Mouse (Mus musculus): ENCODE results near the gene Tex35. TPM values are rescaled to one million over a fixed set of nuclear protein-coding genes. Genes with fewer than 3 reads are reported as not detected.

Tex35 gene
- not detected in 2 replicates for polyA plus RNA-seq (2014; fragmentation: Nextera tagmentation; extraction: Ambion mirVana)

- no peak within 1 kb of the TSS for H3K9ac ChIP-seq
- H3K4me2 ChIP-seq (replicated peaks): no peak within 1 kb of the TSS
- H3K9me3 ChIP-seq (ENCODE audit: control insufficient read depth, low read length): no peaks in the 10 kb centered on the region
- WGBS: 98% methylated on average over 4 of the region's 4 CpGs
- H3K4me1 ChIP-seq (replicated peaks; ENCODE audit: control insufficient read depth, insufficient read depth, low read length): no peaks in the 10 kb centered on the region
- H3K4me3 ChIP-seq (replicated peaks; ENCODE audit: low read length): no peak within 1 kb of the TSS
- ATAC-seq (ENCODE audit: low FRiP score): no peak
- no peak for DNase-seq (ENCODE audit: low spot score)
- no peaks in the 10 kb centered on the region for H3K27me3 ChIP-seq (ENCODE audit: control insufficient read depth, insufficient read depth, low read length)
- no peak within 1 kb of the TSS for H3K27ac ChIP-seq
- H3K36me3 ChIP-seq (replicated peaks; ENCODE audit: control insufficient read depth, insufficient read depth): no peaks in the 10 kb centered on the region
These were observed at the start of gene Tex35 for GRCm38 (mm10) chr1:157108580-157108979. Gene Tex35 (minus strand): TSS chr1:157108680.

GRCm38 (mm10) chr1:157153781-157154180 is 45.3 kb upstream of the Tex35 start:
- no peak for ATAC-seq (ENCODE audit: low FRiP score)
- H3K4me1 ChIP-seq (replicated peaks; ENCODE audit: control insufficient read depth, insufficient read depth, low read length): no peaks in the 10 kb centered on the region
- no peaks in the 10 kb centered on the region for H3K27me3 ChIP-seq (ENCODE audit: control insufficient read depth, insufficient read depth, low read length)
- no peak overlapping the region for H3K4me3 ChIP-seq (replicated peaks; ENCODE audit: low read length)
- peaks cover 44% of the 10 kb centered on the region for H3K36me3 ChIP-seq (replicated peaks; ENCODE audit: control insufficient read depth, insufficient read depth)
- H3K27ac ChIP-seq: no peak overlapping the region
- no peak for DNase-seq (ENCODE audit: low spot score)
- H3K4me2 ChIP-seq (replicated peaks): no peak overlapping the region
- H3K9me3 ChIP-seq (ENCODE audit: control insufficient read depth, low read length): no peaks in the 10 kb centered on the region
- no peak overlapping the region for H3K9ac ChIP-seq

- Histone ChIP-seq H3K4me3 (replicated peaks; ENCODE audit: low read length) (no peak overlapping the region), H3K36me3 (replicated peaks; ENCODE audit: control insufficient read depth, insufficient read depth) (peaks cover 42% of the 10 kb centered on the region), H3K27ac (no peak overlapping the region), H3K9me3 (ENCODE audit: control insufficient read depth, low read length) (no peaks in the 10 kb centered on the region), H3K4me1 (replicated peaks; ENCODE audit: control insufficient read depth, insufficient read depth, low read length) (no peaks in the 10 kb centered on the region), H3K9ac (no peak overlapping the region), H3K27me3 (ENCODE audit: control insufficient read depth, insufficient read depth, low read length) (no peaks in the 10 kb centered on the region), H3K4me2 (replicated peaks) (no peak overlapping the region)
- no peak for ATAC-seq (ENCODE audit: low FRiP score)
- 91% methylated on average over 1 of the region's 1 CpGs for WGBS
- DNase-seq (ENCODE audit: low spot score): no peak
These were observed 41.6 kb upstream of the Tex35 start for GRCm38 (mm10) chr1:157150107-157150506.

GRCm38 (mm10) chr1:157144621-157145020 is 36.1 kb upstream of the Tex35 start:
- Histone ChIP-seq H3K27me3 (ENCODE audit: control insufficient read depth, insufficient read depth, low read length) (no peaks in the 10 kb centered on the region), H3K4me1 (replicated peaks; ENCODE audit: control insufficient read depth, insufficient read depth, low read length) (0 out of 2 replicates have a peak, but pooled peaks cover 4% of the 10 kb centered on the region), H3K27ac (no peak overlapping the region), H3K4me2 (replicated peaks) (no peak overlapping the region), H3K36me3 (replicated peaks; ENCODE audit: control insufficient read depth, insufficient read depth) (peaks cover 66% of the 10 kb centered on the region), H3K9ac (no peak overlapping the region), H3K4me3 (replicated peaks; ENCODE audit: low read length) (no peak overlapping the region), H3K9me3 (ENCODE audit: control insufficient read depth, low read length) (no peaks in the 10 kb centered on the region)
- ATAC-seq (ENCODE audit: low FRiP score): no peak
- 94% methylated on average over 3 of the region's 3 CpGs for WGBS
- no peak for DNase-seq (ENCODE audit: low spot score)

- 38% methylated on average over 7 of the region's 7 CpGs for WGBS
- no peaks in the 10 kb centered on the region for H3K9me3 ChIP-seq (ENCODE audit: control insufficient read depth, low read length)
- no peak overlapping the region for H3K4me2 ChIP-seq (replicated peaks)
- peaks cover 70% of the 10 kb centered on the region for H3K36me3 ChIP-seq (replicated peaks; ENCODE audit: control insufficient read depth, insufficient read depth)
- ATAC-seq (ENCODE audit: low FRiP score) (no peak), DNase-seq (ENCODE audit: low spot score) (no peak)
- H3K27ac ChIP-seq: no peak overlapping the region
- H3K4me1 ChIP-seq (replicated peaks; ENCODE audit: control insufficient read depth, insufficient read depth, low read length): 0 out of 2 replicates have a peak, but pooled peaks cover 4% of the 10 kb centered on the region
- H3K27me3 ChIP-seq (ENCODE audit: control insufficient read depth, insufficient read depth, low read length): no peaks in the 10 kb centered on the region
- H3K4me3 ChIP-seq (replicated peaks; ENCODE audit: low read length): no peak overlapping the region
- no peak overlapping the region for H3K9ac ChIP-seq
These were observed 34.9 kb upstream of the Tex35 start for GRCm38 (mm10) chr1:157143326-157143932.

GRCm38 (mm10) chr1:157141014-157141413 is 32.5 kb upstream of the Tex35 start:
- Histone ChIP-seq H3K36me3 (replicated peaks; ENCODE audit: control insufficient read depth, insufficient read depth) (peaks cover 58% of the 10 kb centered on the region), H3K4me1 (replicated peaks; ENCODE audit: control insufficient read depth, insufficient read depth, low read length) (0 out of 2 replicates have a peak, but pooled peaks cover 7% of the 10 kb centered on the region), H3K27ac (no peak overlapping the region), H3K9me3 (ENCODE audit: control insufficient read depth, low read length) (no peaks in the 10 kb centered on the region), H3K4me3 (replicated peaks; ENCODE audit: low read length) (no peak overlapping the region), H3K27me3 (ENCODE audit: control insufficient read depth, insufficient read depth, low read length) (no peaks in the 10 kb centered on the region), H3K9ac (no peak overlapping the region), H3K4me2 (replicated peaks) (no peak overlapping the region)
- WGBS: 83% methylated on average over 3 of the region's 3 CpGs
- ATAC-seq (ENCODE audit: low FRiP score) (no peak), DNase-seq (ENCODE audit: low spot score) (no peak)

- H3K27ac ChIP-seq: no peak overlapping the region
- H3K4me2 ChIP-seq (replicated peaks): no peak overlapping the region
- H3K27me3 ChIP-seq (ENCODE audit: control insufficient read depth, insufficient read depth, low read length): no peaks in the 10 kb centered on the region
- 0 out of 2 replicates have a peak, but pooled peaks cover 3% of the 10 kb centered on the region for H3K4me1 ChIP-seq (replicated peaks; ENCODE audit: control insufficient read depth, insufficient read depth, low read length)
- H3K4me3 ChIP-seq (replicated peaks; ENCODE audit: low read length): no peak overlapping the region
- no peak overlapping the region for H3K9ac ChIP-seq
- no peak for DNase-seq (ENCODE audit: low spot score)
- ATAC-seq (ENCODE audit: low FRiP score): no peak
- peaks cover 36% of the 10 kb centered on the region for H3K36me3 ChIP-seq (replicated peaks; ENCODE audit: control insufficient read depth, insufficient read depth)
- 91% methylated on average over 1 of the region's 1 CpGs for WGBS
- no peaks in the 10 kb centered on the region for H3K9me3 ChIP-seq (ENCODE audit: control insufficient read depth, low read length)
These were observed 29.4 kb upstream of the Tex35 start for GRCm38 (mm10) chr1:157137854-157138241.

- Histone ChIP-seq H3K27me3 (ENCODE audit: control insufficient read depth, insufficient read depth, low read length) (no peaks in the 10 kb centered on the region), H3K4me3 (replicated peaks; ENCODE audit: low read length) (no peak overlapping the region), H3K27ac (no peak overlapping the region), H3K4me1 (replicated peaks; ENCODE audit: control insufficient read depth, insufficient read depth, low read length) (0 out of 2 replicates have a peak, but pooled peaks cover 3% of the 10 kb centered on the region), H3K9me3 (ENCODE audit: control insufficient read depth, low read length) (no peaks in the 10 kb centered on the region), H3K36me3 (replicated peaks; ENCODE audit: control insufficient read depth, insufficient read depth) (peaks cover 36% of the 10 kb centered on the region), H3K9ac (no peak overlapping the region), H3K4me2 (replicated peaks) (no peak overlapping the region)
- peak; percentile 53 for DNase-seq (ENCODE audit: low spot score)
- WGBS: 77% methylated on average over 9 of the region's 9 CpGs
- ATAC-seq (ENCODE audit: low FRiP score): peak; percentile 68; the same call in 1 of the 2 replicates
These were observed 28.8 kb upstream of the Tex35 start for GRCm38 (mm10) chr1:157137132-157137853.

GRCm38 (mm10) chr1:157128219-157128618 is 19.7 kb upstream of the Tex35 start:
- no peak overlapping the region for H3K4me3 ChIP-seq (replicated peaks; ENCODE audit: low read length)
- no peak overlapping the region for H3K27ac ChIP-seq
- ATAC-seq (ENCODE audit: low FRiP score) (no peak), DNase-seq (ENCODE audit: low spot score) (no peak)
- H3K4me1 ChIP-seq (replicated peaks; ENCODE audit: control insufficient read depth, insufficient read depth, low read length): no peaks in the 10 kb centered on the region
- no peaks in the 10 kb centered on the region for H3K9me3 ChIP-seq (ENCODE audit: control insufficient read depth, low read length)
- H3K9ac ChIP-seq: no peak overlapping the region
- H3K27me3 ChIP-seq (ENCODE audit: control insufficient read depth, insufficient read depth, low read length): no peaks in the 10 kb centered on the region
- H3K36me3 ChIP-seq (replicated peaks; ENCODE audit: control insufficient read depth, insufficient read depth): peaks cover 8% of the 10 kb centered on the region
- H3K4me2 ChIP-seq (replicated peaks): no peak overlapping the region
- 99% methylated on average over 2 of the region's 2 CpGs for WGBS
